Mouse (Mus musculus) intestine, embryonic 15.5 days (tissue): ENCODE measurements around the gene 1190005I06Rik. TPM values are rescaled to one million over a fixed set of nuclear protein-coding genes. Genes with fewer than 3 reads are reported as not detected.

Experiments
- polyA plus RNA-seq: library from polyadenylated mRNA; unstranded; fragments of >200 nt; fragmentation: Nextera tagmentation; extraction: Ambion mirVana; gene quantifications from 2 replicates; pipeline ENCODE4 v1.2.1, GENCODE M21; 2015

1190005I06Rik gene
- polyA plus RNA-seq, 1 experiment from 2014 or later: 1.3 TPM

Other genes starting within 250 kb of the 1190005I06Rik start
- gene Gins2, start 58.3 kb downstream of the 1190005I06Rik start, polyA plus RNA-seq: 88.4 and 88.8 TPM in 2 replicates
- 2.0 and 2.2 TPM in 2 replicates for gene Gm27021, start 20.4 kb upstream of the 1190005I06Rik start, polyA plus RNA-seq
- gene Cox4i1, start 20.6 kb upstream of the 1190005I06Rik start, polyA plus RNA-seq: 1,472 and 1,529 TPM in 2 replicates
- gene Emc8, start 20.9 kb upstream of the 1190005I06Rik start, polyA plus RNA-seq: 235 and 246 TPM in 2 replicates
- gene Irf8, start 88.7 kb upstream of the 1190005I06Rik start, polyA plus RNA-seq: 41.9 and 46.6 TPM in 2 replicates